ENCODE assay signal across 8 mouse cellular contexts in genomic region chr5:72868091-72868875, GRCm38 (mm10). TPM values are rescaled to one million over a fixed set of nuclear protein-coding genes. Genes with fewer than 3 reads are reported as not detected.
DNase-seq lines count a peak whose midpoint lies in the region; ATAC-seq lines count a peak whose summit lies in the region.

TSS of gene Tec (minus strand) at chr5:72868483.

- under 1% methylated on average over 55 of the region's 60 CpGs for WGBS in hindbrain, embryonic 12.5 days

- peak within 1 kb of the TSS; percentile 32 for H3K9ac ChIP-seq in hindbrain, embryonic 12.5 days

- H3K4me2 ChIP-seq in hindbrain, embryonic 12.5 days (replicated peaks): peak within 1 kb of the TSS; percentile 86

- H3K27ac ChIP-seq in hindbrain, embryonic 12.5 days: no peak within 1 kb of the TSS

- no peaks in the 10 kb centered on the region for H3K9me3 ChIP-seq in hindbrain, embryonic 12.5 days (replicated peaks)

- peak; percentile 80 for DNase-seq in NIH3T3 (ENCODE audit: low read depth)
- DNase-seq in cerebellum, postnatal 14 days: peak; percentile 91 to 93
- DNase-seq in frontal cortex, postnatal 10 days (ENCODE audit: low spot score in 2 of 2): peak; percentile 63 to 82
- peak; percentile 67 to 69 for DNase-seq in layer of hippocampus, postnatal 36 days
- peak; percentile 94 for DNase-seq in lung, postnatal 36 days
- DNase-seq in retina, embryonic 14.5 days (ENCODE audit: low spot score): peak; percentile 91
- peak; percentile 91 for DNase-seq in thymus, postnatal 4 days

- H3K4me1 ChIP-seq in hindbrain, embryonic 12.5 days: peaks cover 4% of the 10 kb centered on the region

- H3K4me3 ChIP-seq in hindbrain, embryonic 12.5 days: peak within 1 kb of the TSS; percentile 41

- no peaks in the 10 kb centered on the region for H3K36me3 ChIP-seq in hindbrain, embryonic 12.5 days

- ATAC-seq in hindbrain, embryonic 12.5 days (ENCODE audit: low FRiP score): peak; percentile 95

- H3K27me3 ChIP-seq in hindbrain, embryonic 12.5 days: peaks cover 24% of the 10 kb centered on the region

RNA-seq across cellular contexts. Expression of gene Tec, which starts in this region (rescaled TPM):
- polyA plus RNA-seq in hindbrain, embryonic 12.5 days (2016; fragmentation: Nextera tagmentation; extraction: Ambion mirVana): 6.5 and 7.8 TPM in 2 replicates
- total RNA-seq in layer of hippocampus, postnatal 36 days (2021): 1 to 10 TPM; 1.8 to 2.0 TPM
